Mouse (Mus musculus): ENCODE data around the gene Gm29427.
"Not testable (repeated sequence)": the region's sequence is repeated elsewhere in the genome, so short reads cannot be mapped to it uniquely, and the experiment has no call there.

Gene Gm29427

DNA sequence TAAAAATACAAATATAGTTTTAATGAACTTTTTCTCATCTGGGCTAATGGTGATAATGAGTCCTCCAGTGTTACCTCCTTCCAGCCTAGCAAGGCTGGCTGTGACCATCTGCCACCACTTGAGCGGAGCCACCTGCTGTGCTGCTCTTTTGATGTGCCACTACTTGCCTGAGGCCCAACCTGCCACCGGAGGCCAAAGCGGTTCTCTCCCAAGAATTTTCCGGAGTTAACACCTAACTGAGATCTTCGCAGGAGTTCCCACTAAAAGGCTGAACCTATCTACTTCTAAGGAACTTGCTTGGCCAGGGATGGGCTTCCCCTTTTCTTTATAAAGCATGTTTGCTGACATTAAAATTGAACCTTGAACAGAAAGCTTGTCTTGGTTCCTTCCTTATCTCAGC lies 56.0 kb downstream of the Gm29427 start:
- not testable (repeated sequence) for H3K27me3 ChIP-seq (ENCODE audit: control insufficient read depth, insufficient read depth, low read length, poor library complexity, severe bottlenecking); DNase-seq (ENCODE audit: low read depth, low spot score); H3K36me3 ChIP-seq (ENCODE audit: control insufficient read depth, insufficient read depth, low read length, poor library complexity, severe bottlenecking)

DNA sequence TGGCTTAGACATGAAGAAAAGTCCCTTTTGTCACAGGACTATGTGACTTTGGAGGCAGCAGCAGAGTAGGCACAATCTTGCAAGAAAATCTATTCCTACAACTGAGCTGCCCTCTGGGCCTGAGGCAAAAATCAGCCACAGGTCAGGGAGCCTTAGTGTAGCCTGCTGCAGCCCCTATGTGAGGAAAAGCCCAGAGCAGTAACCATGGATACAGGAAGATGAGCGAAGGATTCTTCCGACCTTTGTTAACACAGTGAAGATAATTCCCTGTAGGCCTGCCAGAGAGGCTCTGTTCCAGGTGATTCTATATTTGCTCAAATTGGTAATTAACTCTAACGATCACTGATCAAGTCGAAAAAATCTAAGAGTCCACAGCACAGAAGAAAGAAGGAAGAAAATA lies 71.5 kb downstream of the Gm29427 start:
- DNase-seq (ENCODE audit: low read depth, low spot score) = no peak
- H3K36me3 ChIP-seq (ENCODE audit: control insufficient read depth, insufficient read depth, low read length, poor library complexity, severe bottlenecking) = no peaks in the 10 kb centered on the region
- no peaks in the 10 kb centered on the region for H3K27me3 ChIP-seq (ENCODE audit: control insufficient read depth, insufficient read depth, low read length, poor library complexity, severe bottlenecking)

DNA sequence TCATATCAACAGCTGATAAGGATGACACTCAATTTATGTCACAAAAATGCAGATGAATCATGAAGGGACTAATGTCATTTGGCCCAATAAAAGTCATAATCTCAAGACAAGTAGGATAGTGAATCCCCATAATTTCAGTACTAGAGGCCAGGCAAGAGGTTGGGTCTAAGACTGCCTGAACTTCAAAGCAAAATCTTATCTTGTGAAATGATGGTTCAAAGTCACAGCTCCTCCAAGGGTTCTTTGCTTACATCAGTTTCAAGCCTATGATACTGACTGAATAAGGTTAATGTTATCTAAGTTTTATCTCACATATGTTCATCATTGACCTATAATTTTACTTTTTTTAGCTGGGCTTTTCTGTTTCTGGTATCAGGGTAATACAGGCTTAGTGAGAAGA lies 74.6 kb downstream of the Gm29427 start:
- Histone ChIP-seq H3K36me3 (ENCODE audit: control insufficient read depth, insufficient read depth, low read length, poor library complexity, severe bottlenecking) (no peaks in the 10 kb centered on the region), H3K27me3 (ENCODE audit: control insufficient read depth, insufficient read depth, low read length, poor library complexity, severe bottlenecking) (no peaks in the 10 kb centered on the region)
- DNase-seq (ENCODE audit: low read depth, low spot score) = no peak

DNA sequence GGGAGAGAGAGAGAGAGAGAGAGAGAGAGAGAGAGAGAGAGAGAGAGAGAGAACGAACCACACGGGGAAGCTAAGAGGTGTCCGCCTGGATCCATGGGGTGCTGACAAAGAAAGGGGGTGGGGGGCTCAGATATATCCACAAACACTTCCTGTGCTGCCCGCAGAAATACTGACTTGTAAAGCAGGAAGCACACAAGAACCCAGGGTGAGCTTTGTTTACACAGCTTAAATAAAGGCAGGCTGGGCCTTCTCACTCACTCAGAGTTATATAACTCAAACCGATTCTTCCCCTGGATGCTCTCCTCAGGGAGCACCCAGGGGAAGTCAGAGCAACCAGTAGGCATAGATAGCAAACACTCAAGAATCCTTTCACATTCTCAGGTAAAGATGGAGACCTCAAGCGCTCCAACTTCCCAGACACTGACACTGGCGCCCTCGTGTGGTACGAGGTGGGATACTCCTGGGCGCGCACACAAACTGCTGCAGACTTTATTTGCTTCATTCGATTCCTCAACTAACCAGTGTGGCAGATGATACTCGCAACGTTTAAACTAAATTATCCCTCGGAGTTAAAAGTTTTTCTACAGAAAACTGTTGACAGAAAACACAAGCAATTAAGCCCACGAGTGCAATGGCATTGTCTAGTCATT lies 81.7 kb downstream of the Gm29427 start:
- H3K36me3 ChIP-seq (ENCODE audit: control insufficient read depth, insufficient read depth, low read length, poor library complexity, severe bottlenecking) = no peaks in the 10 kb centered on the region
- peak; percentile 90 for DNase-seq (ENCODE audit: low read depth, low spot score)
- no peaks in the 10 kb centered on the region for H3K27me3 ChIP-seq (ENCODE audit: control insufficient read depth, insufficient read depth, low read length, poor library complexity, severe bottlenecking)

DNA sequence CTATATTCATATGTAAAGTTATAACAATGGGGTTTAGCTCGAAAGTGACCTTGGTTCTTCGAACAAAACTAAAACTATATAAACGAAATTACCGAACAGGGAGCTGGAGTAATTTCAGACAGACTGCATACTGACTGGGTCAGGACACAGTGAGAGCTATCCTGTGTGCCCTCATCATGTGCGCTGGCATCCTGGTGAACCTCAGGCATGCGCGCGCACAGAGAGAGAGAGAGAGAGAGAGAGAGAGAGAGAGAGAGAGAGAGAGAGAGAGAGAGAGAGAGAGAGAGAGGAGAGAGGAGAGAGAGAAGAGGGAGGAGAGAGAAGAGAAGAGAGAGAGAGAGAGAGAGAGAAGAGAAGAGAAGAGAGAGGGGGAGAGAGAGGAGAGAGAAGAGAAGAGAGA lies 82.3 kb downstream of the Gm29427 start:
- no peaks in the 10 kb centered on the region for H3K36me3 ChIP-seq (ENCODE audit: control insufficient read depth, insufficient read depth, low read length, poor library complexity, severe bottlenecking)
- no peaks in the 10 kb centered on the region for H3K27me3 ChIP-seq (ENCODE audit: control insufficient read depth, insufficient read depth, low read length, poor library complexity, severe bottlenecking)
- DNase-seq (ENCODE audit: low read depth, low spot score) = no peak

DNA sequence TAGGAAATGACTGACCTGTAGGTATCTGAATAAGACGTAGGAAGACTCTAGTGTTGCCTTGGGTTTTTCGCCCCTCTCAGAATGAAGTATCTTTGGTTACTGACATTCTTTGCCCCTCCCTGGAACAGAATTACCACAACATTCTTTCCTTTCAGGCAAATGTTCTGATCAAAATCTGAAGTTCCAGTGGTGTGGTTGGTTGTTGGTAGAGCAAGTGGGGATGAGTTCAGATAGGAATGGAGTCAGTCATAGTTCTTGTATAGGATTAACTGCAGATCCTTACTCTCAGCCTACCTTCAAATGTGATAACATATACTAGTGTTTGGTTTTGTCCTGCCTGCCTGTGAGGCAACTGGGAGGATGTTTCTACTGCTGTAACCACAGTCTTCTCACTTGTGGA lies 86.1 kb downstream of the Gm29427 start, which contains the start of gene Zp3r:
TSS of gene Zp3r (minus strand) at position 101 of the 400 bp plus-strand sequence.
- Histone ChIP-seq H3K36me3 (ENCODE audit: control insufficient read depth, insufficient read depth, low read length, poor library complexity, severe bottlenecking) (no peaks in the 10 kb centered on the region), H3K27me3 (ENCODE audit: control insufficient read depth, insufficient read depth, low read length, poor library complexity, severe bottlenecking) (no peaks in the 10 kb centered on the region)
- no peak for DNase-seq (ENCODE audit: low read depth, low spot score)

All from splenic B cell, adult 2 months (primary cell).